Mouse (Mus musculus): ENCODE data around the gene Rere. TPM values are rescaled to one million over a fixed set of nuclear protein-coding genes. Genes with fewer than 3 reads are reported as not detected.
"Not testable (repeated sequence)": the region's sequence is repeated elsewhere in the genome, so short reads cannot be mapped to it uniquely, and the experiment has no call there.

Rere gene
- polyA plus RNA-seq, 1 experiment from 2014 or later: 37.7 TPM

GRCm38 (mm10) chr4:150270718-150271117, 10.7 kb upstream of the Rere start:
- H3K4me3 ChIP-seq; H3K27me3 ChIP-seq; H3K4me2 ChIP-seq (replicated peaks); ATAC-seq (ENCODE audit: insufficient number of reproducible peaks, insufficient read depth, low FRiP score, low TSS enrichment); H3K27ac ChIP-seq; H3K36me3 ChIP-seq; H3K9ac ChIP-seq; H3K9me3 ChIP-seq: not testable (repeated sequence)
- H3K4me1 ChIP-seq: peaks cover 32% of the 10 kb centered on the region
- WGBS: 73% methylated on average over 4 of the region's 4 CpGs

- Histone ChIP-seq H3K27ac (peak overlapping the region; percentile 61), H3K4me3 (no peak overlapping the region)
- 7% methylated on average over 9 of the region's 9 CpGs for WGBS
Observed at GRCm38 (mm10) chr4:150272725-150273124, 8.7 kb upstream of the Rere start.

DNA sequence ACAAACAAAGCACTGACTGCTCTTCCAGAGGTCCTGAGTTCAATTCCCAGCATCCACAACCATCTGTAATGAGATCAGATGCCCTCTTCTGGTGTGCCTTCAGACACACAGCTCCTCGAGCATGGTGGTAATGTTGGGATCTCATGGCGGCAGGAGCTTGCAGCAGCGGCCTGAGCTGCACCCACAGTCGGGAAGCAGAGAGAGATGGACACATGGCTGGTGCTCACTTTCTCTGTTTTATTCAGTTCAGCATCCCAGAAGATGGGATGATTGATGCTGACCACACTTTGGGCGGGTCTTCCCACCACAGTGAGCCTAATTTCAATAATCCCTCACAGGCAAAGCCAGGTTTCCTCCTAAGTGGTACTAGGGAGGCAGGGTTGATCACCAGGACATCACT, 5.9 kb upstream of the Rere start:
- no peak overlapping the region for H3K9ac ChIP-seq
- WGBS: 83% methylated on average over 5 of the region's 5 CpGs
- no peaks in the 10 kb centered on the region for H3K36me3 ChIP-seq
- H3K27ac ChIP-seq: no peak overlapping the region
- H3K4me1 ChIP-seq: peaks cover 21% of the 10 kb centered on the region
- H3K4me3 ChIP-seq: no peak overlapping the region
- H3K9me3 ChIP-seq: no peaks in the 10 kb centered on the region
- H3K27me3 ChIP-seq: no peaks in the 10 kb centered on the region
- ATAC-seq (ENCODE audit: insufficient number of reproducible peaks, insufficient read depth, low FRiP score, low TSS enrichment): no peak
- no peak overlapping the region for H3K4me2 ChIP-seq (replicated peaks)

More at GRCm38 (mm10) chr4:150272725-150273124, 8.7 kb upstream of the Rere start:
- no peaks in the 10 kb centered on the region for H3K9me3 ChIP-seq
- no peaks in the 10 kb centered on the region for H3K36me3 ChIP-seq
- H3K9ac ChIP-seq: no peak overlapping the region
- no peak for ATAC-seq (ENCODE audit: insufficient number of reproducible peaks, insufficient read depth, low FRiP score, low TSS enrichment)
- no peaks in the 10 kb centered on the region for H3K27me3 ChIP-seq
- H3K4me2 ChIP-seq (replicated peaks): peak overlapping the region; percentile 22; the same call in 1 of the 2 replicates
- H3K4me1 ChIP-seq: peaks cover 32% of the 10 kb centered on the region

- H3K27ac ChIP-seq; H3K9ac ChIP-seq; H3K36me3 ChIP-seq; H3K27me3 ChIP-seq; ATAC-seq (ENCODE audit: insufficient number of reproducible peaks, insufficient read depth, low FRiP score, low TSS enrichment); H3K9me3 ChIP-seq; H3K4me2 ChIP-seq (replicated peaks); H3K4me3 ChIP-seq: not testable (repeated sequence)
- 71% methylated on average over 7 of the region's 7 CpGs for WGBS
- peaks cover 16% of the 10 kb centered on the region for H3K4me1 ChIP-seq
Observed at GRCm38 (mm10) chr4:150279336-150279735, 2.1 kb upstream of the Rere start.

DNA sequence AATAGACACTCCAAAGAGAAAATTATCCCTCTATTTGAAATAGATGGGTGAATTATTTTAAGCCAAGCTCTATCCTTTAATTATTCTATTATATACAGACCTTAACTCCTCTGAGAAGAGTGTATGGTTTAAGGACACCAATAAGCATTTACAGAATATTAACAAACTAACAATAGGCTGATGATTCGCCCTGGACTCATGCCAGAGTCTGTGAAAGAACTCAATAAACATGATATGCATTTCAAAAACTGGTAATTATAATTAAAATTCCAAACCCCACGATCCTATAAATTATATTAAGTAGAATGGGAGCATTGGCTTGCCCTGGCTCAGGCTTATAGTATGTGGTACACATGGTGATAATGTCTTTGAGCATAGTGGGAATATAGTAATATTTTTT, 1.4 kb upstream of the Rere start:
- H3K9me3 ChIP-seq: no peaks in the 10 kb centered on the region
- peaks cover 16% of the 10 kb centered on the region for H3K4me1 ChIP-seq
- 0 out of 2 replicates have a peak overlapping the region, but pooled peaks have one; percentile 69 for H3K27ac ChIP-seq
- no peaks in the 10 kb centered on the region for H3K27me3 ChIP-seq
- no peak overlapping the region for H3K9ac ChIP-seq
- no peak for ATAC-seq (ENCODE audit: insufficient number of reproducible peaks, insufficient read depth, low FRiP score, low TSS enrichment)
- H3K4me3 ChIP-seq: no peak overlapping the region
- H3K36me3 ChIP-seq: no peaks in the 10 kb centered on the region
- no peak overlapping the region for H3K4me2 ChIP-seq (replicated peaks)
- WGBS: 70% methylated on average over 2 of the region's 2 CpGs

DNA sequence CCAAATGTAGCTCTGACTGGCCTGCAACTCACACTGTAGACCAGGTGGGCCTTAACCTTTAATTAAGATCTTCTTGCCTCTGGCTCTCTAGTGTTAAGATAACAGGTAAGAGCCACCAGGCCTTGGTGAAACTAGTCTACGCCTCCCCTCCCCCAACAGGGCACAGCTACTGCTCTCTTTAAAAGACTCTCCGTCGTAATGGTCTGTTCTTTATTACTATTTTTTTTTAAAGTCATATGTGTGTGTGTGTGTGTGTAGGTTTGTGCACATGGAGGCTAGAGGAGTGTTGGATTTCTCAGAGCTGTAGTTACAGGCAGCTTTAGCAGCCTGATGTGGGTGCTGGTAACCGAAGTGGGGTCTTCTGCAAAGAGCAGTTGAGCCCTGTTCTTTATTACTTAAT, 987 bp upstream of the Rere start:
- peak overlapping the region; percentile 69; the same call in 1 of the 2 replicates for H3K27ac ChIP-seq
- peak overlapping the region; percentile 58 for H3K4me2 ChIP-seq (replicated peaks)
- no peak for ATAC-seq (ENCODE audit: insufficient number of reproducible peaks, insufficient read depth, low FRiP score, low TSS enrichment)
- no peak overlapping the region for H3K9ac ChIP-seq
- no peaks in the 10 kb centered on the region for H3K36me3 ChIP-seq
- 36% methylated on average over 4 of the region's 4 CpGs for WGBS
- no peaks in the 10 kb centered on the region for H3K27me3 ChIP-seq
- peak overlapping the region; percentile 98 for H3K4me3 ChIP-seq
- peaks cover 18% of the 10 kb centered on the region for H3K4me1 ChIP-seq
- H3K9me3 ChIP-seq: no peaks in the 10 kb centered on the region

DNA sequence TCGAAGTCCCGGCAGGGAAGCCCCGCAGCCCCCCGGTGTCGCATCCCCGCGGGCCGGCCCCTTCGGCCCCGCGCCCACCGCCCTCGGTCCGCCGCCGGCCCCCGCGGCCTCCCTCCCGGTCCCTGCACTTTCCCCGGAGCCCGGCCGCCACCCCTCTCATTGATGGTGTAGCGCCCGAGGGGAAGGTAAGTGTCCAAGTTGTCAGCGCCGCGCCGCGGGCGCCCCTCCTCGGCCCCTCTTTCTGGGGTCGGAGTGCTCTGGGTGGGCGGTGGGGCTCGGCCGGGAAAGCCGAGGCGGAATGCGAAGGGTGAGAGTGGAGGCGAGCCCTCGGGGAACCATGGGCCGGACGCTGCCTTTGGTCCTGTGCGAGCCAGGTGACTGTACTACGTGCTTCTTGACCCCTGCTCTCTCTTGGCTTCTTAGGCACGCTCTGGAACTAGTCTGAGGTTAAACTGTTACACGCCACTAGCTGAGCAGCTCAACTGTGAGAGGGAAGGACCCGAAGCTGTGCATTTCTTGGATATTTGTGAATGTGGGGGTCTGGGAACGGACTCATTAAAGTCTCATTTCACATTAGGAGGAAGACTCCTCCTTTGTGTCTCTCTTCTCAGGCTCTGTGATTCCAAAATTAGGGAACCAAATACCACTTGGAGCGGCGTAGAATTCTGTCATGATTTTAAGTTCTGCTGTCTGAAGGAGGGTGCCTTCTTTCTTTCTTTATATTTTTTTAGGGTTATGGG, 615 bp downstream of the Rere start:
- Histone ChIP-seq H3K4me3 (peak overlapping the region; percentile 98), H3K36me3 (no peaks in the 10 kb centered on the region), H3K9ac (peak overlapping the region; percentile 99), H3K4me2 (replicated peaks) (peak overlapping the region; percentile 76), H3K27me3 (no peaks in the 10 kb centered on the region), H3K4me1 (peaks cover 22% of the 10 kb centered on the region), H3K9me3 (no peaks in the 10 kb centered on the region), H3K27ac (peak overlapping the region; percentile 94)
- WGBS: 1% methylated on average over 49 of the region's 50 CpGs
- no peak for ATAC-seq (ENCODE audit: insufficient number of reproducible peaks, insufficient read depth, low FRiP score, low TSS enrichment)

GRCm38 (mm10) chr4:150282631-150283334, 1.3 kb downstream of the Rere start:
- 8% methylated on average over 5 of the region's 5 CpGs for WGBS
- Histone ChIP-seq H3K27me3 (no peaks in the 10 kb centered on the region), H3K36me3 (no peaks in the 10 kb centered on the region), H3K27ac (peak overlapping the region; percentile 94; the same call in 1 of the 2 replicates), H3K9me3 (no peaks in the 10 kb centered on the region), H3K4me3 (peak overlapping the region; percentile 98), H3K4me2 (replicated peaks) (peak overlapping the region; percentile 76), H3K4me1 (peaks cover 22% of the 10 kb centered on the region), H3K9ac (peak overlapping the region; percentile 99)
- ATAC-seq (ENCODE audit: insufficient number of reproducible peaks, insufficient read depth, low FRiP score, low TSS enrichment): no peak

DNA sequence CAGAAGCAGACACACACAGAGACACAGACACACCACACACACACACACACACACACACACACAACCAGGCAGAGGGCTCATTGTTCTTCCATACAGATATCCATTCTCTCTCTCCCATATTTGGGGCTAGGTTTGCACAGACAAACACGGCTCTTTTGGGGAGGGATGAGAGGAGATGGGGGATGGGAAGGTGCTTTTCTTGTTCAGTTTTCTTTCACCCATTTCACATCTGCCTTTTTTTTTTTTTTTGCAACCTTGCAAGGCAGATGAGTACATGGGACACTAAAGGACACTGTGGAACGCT, 1.8 kb downstream of the Rere start:
- Histone ChIP-seq H3K4me1 (peaks cover 22% of the 10 kb centered on the region), H3K9ac (peak overlapping the region; percentile 48), H3K4me2 (replicated peaks) (peak overlapping the region; percentile 76), H3K4me3 (peak overlapping the region; percentile 98), H3K36me3 (no peaks in the 10 kb centered on the region), H3K27me3 (no peaks in the 10 kb centered on the region), H3K9me3 (no peaks in the 10 kb centered on the region), H3K27ac (peak overlapping the region; percentile 47; the same call in 1 of the 2 replicates)
- ATAC-seq (ENCODE audit: insufficient number of reproducible peaks, insufficient read depth, low FRiP score, low TSS enrichment): no peak
- 8% methylated on average over 2 of the region's 2 CpGs for WGBS

DNA sequence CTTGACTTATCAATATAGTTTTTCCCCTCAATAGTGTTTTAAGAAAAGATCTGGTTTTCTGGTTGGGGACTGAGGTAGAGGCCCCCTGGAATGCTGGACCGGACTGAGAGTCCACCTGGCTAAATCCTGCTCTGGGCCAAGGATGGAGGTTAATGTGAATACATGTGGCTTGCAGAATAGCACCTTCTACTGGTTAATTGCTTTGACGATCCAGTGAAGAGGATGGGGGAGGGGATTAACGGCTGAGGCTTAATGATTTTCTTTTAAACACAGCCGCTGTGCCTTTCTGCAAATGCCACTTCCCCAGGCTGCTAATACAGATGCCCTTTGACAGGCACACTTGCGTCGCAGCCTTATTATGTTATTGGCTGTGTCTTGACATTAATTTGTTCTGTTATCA, 2.5 kb downstream of the Rere start:
- WGBS: 11% methylated on average over 6 of the region's 6 CpGs
- no peaks in the 10 kb centered on the region for H3K36me3 ChIP-seq
- H3K4me3 ChIP-seq: peak overlapping the region; percentile 98
- peak overlapping the region; percentile 76 for H3K4me2 ChIP-seq (replicated peaks)
- peaks cover 27% of the 10 kb centered on the region for H3K4me1 ChIP-seq
- H3K9ac ChIP-seq: peak overlapping the region; percentile 48
- no peak for ATAC-seq (ENCODE audit: insufficient number of reproducible peaks, insufficient read depth, low FRiP score, low TSS enrichment)
- H3K9me3 ChIP-seq: no peaks in the 10 kb centered on the region
- no peaks in the 10 kb centered on the region for H3K27me3 ChIP-seq
- 0 out of 2 replicates have a peak overlapping the region, but pooled peaks have one; percentile 47 for H3K27ac ChIP-seq

- no peaks in the 10 kb centered on the region for H3K9me3 ChIP-seq
- H3K27ac ChIP-seq: no peak overlapping the region
- H3K4me2 ChIP-seq (replicated peaks): no peak overlapping the region
- H3K9ac ChIP-seq: no peak overlapping the region
- H3K27me3 ChIP-seq: no peaks in the 10 kb centered on the region
- peaks cover 7% of the 10 kb centered on the region; the same call in 1 of the 2 replicates for H3K36me3 ChIP-seq
- H3K4me3 ChIP-seq: no peak overlapping the region
- H3K4me1 ChIP-seq: peaks cover 28% of the 10 kb centered on the region
- ATAC-seq (ENCODE audit: insufficient number of reproducible peaks, insufficient read depth, low FRiP score, low TSS enrichment): no peak
- 89% methylated on average over 8 of the region's 8 CpGs for WGBS
Observed at GRCm38 (mm10) chr4:150286980-150287379, 5.5 kb downstream of the Rere start.

GRCm38 (mm10) chr4:150287463-150287862, 6.0 kb downstream of the Rere start:
- H3K9ac ChIP-seq; H3K9me3 ChIP-seq; H3K27ac ChIP-seq; H3K4me2 ChIP-seq (replicated peaks); H3K27me3 ChIP-seq; H3K36me3 ChIP-seq; ATAC-seq (ENCODE audit: insufficient number of reproducible peaks, insufficient read depth, low FRiP score, low TSS enrichment); H3K4me3 ChIP-seq: not testable (repeated sequence)
- WGBS: 72% methylated on average over 1 of the region's 1 CpGs
- H3K4me1 ChIP-seq: peaks cover 28% of the 10 kb centered on the region

Measured in embryonic facial prominence, embryonic 12.5 days (tissue).